Mouse (Mus musculus): ENCODE results near the gene Ndufaf4. TPM values are rescaled to one million over a fixed set of nuclear protein-coding genes. Genes with fewer than 3 reads are reported as not detected.

The Ndufaf4 gene
- 18.6 to 20.8 TPM (median 19.8 TPM) in 4 replicates for total RNA-seq (2023; ENCODE audit: inconsistent age)

DNA sequence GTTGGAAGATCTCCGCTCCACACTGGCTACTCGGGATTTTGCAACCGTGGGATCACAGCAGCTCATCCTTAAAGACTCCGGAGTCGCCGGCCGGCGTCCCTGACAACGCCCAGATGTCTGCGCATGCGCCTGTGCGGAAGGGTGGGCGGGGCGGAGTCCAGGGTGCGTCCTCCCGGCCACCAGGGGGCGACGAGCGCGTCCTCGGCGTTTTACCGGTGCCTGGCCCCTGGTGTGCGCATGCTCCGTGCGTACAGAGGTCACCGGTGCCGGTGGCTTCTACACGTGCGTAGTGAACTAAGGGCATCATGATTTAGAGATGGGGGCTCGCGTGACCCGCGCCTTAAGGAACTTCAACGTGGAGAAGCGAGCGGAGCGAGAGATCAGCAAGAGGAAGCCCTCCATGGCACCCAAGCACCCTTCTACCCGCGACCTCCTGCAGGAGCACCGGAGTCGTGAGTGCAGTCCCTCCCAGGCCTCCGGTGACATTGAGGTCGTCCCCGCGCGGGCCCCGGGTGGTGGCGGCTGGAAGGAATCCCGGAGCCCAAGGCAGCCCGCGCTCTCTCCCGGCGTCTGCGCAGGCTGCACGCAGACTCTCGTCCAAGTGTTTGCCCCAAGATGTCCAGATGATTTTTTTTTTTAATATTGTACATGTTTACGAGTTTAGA lies at the start of gene Ndufaf4:
Ndufaf4 (plus strand) TSS at position 233 of the 665 bp plus-strand sequence.

DNA sequence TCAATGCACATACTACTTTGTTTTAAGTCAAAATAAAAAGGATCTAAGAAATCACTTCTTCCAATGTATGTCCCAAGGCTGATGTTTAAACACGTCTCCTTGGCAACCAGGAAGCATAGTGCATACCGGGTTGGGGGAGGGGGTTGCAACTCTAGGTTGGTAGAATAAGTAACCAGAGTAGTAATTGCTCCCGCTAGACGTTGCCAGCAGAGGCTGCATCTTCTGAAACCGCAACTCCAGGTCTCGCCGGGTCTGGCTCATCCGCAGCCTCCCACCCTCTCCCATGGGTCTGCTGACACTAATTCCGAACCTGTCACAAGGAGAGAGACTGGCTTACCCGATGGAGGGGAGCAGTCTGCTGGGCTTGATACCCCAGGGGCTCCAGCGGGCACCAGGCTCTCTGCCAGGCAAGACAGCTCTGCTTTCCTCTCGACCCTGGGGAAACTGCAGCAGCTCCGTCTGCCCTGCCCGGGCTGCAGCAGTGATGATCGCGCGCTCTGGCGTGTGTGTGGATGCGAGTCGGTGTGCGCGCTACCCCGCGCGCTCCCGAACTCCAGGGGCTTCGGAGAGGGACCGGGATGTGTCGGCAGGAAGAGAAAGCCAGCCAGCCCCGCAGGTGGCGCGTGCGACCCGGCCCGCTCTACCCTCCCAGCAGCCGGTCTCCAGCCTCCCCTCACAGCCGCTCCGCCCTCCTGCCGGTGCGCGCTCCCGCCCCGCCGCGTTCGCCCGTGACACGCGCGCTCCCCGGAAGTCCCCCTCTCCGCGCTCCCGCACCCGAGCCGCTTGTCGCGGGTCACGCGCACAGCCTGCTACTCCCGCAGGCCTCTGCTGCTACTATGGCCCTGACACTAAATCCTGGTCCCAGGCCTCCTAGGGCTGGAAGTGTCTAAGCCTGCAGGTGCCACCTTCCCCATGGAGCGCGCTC lies 47.2 kb upstream of the Ndufaf4 start, which contains the start of gene Klhl32:
Klhl32 (minus strand) TSS at position 724 of the 925 bp plus-strand sequence.

Other genes with a start within 250 kb of the Ndufaf4 start
- gene Klhl32, start 47.0 kb upstream of the Ndufaf4 start, total RNA-seq (2023; ENCODE audit: inconsistent age) = not detected in 4 replicates
- 0.57 TPM in 1 of 4 replicates, not detected in the others for gene Gpr63, start 68.3 kb downstream of the Ndufaf4 start, total RNA-seq (2023; ENCODE audit: inconsistent age)